Mouse (Mus musculus) lung, postnatal 0 days (tissue): ENCODE data around the gene Afdn. TPM values are rescaled to one million over a fixed set of nuclear protein-coding genes. Genes with fewer than 3 reads are reported as not detected.

Source experiments
- ATAC-seq: fragments of 200-750 bp; cut with Nextera tagmentation; 2 replicates; pipeline ENCODE4 v1.8.0; 2017; ENCODE audit warnings: moderate library complexity
- DNase-seq: peaks from one replicate; pipeline ENCODE4 v3.0.0-alpha.2; 2016; ENCODE audit warnings: low spot score
- H3K27ac ChIP-seq: fragments of 300-500 bp; sonication (generic); 2 replicates; pipeline ENCODE4 v1.5.1; 2014; ENCODE audit warnings: antibody characterized with exemption, mild to moderate bottlenecking, low read length, mixed read lengths
- H3K27me3 ChIP-seq: fragments of 300-500 bp; sonication (generic); replicated peaks from 2 replicates; pipeline ENCODE4 v1.6.1; 2014; ENCODE audit warnings: low read length, mixed read lengths; ENCODE audit not compliant: insufficient read depth
- H3K36me3 ChIP-seq: fragments of 300-500 bp; sonication (generic); 2 replicates; pipeline ENCODE4 v1.6.1; 2014; ENCODE audit warnings: low read length, mixed read lengths; ENCODE audit not compliant: insufficient read depth
- H3K4me1 ChIP-seq: fragments of 300-500 bp; sonication (generic); 2 replicates; pipeline ENCODE4 v1.6.1; 2014; ENCODE audit warnings: antibody characterized with exemption, low read depth, low read length, mixed read lengths; ENCODE audit not compliant: insufficient read depth
- H3K4me2 ChIP-seq: fragments of 300-500 bp; sonication (generic); replicated peaks from 2 replicates; pipeline ENCODE4 v1.6.1; 2014; ENCODE audit warnings: low read depth, mild to moderate bottlenecking, low read length, moderate library complexity, mixed read lengths
- H3K4me3 ChIP-seq: fragments of 300-500 bp; sonication (generic); 2 replicates; pipeline ENCODE4 v1.5.1; 2014; ENCODE audit warnings: low read depth, low read length
- H3K9ac ChIP-seq: fragments of 300-500 bp; sonication (generic); replicated peaks from 2 replicates; pipeline ENCODE4 v1.6.1; 2014; ENCODE audit warnings: low read depth, mild to moderate bottlenecking
- H3K9me3 ChIP-seq: fragments of 300-500 bp; sonication (generic); 2 replicates; pipeline ENCODE4 v1.6.1; 2016; ENCODE audit warnings: low read length, mixed read lengths
- CTCF ChIP-seq: IDR thresholded peaks from 2 replicates; pipeline ENCODE4 v1.5.1; 2016; ENCODE audit warnings: antibody characterized with exemption, mild to moderate bottlenecking
- EP300 ChIP-seq: IDR thresholded peaks from 2 replicates; pipeline ENCODE4 v1.6.1; 2016; ENCODE audit warnings: antibody characterized with exemption, mild to moderate bottlenecking, control low read depth
- WGBS: fragments of 180-500 bp; shearing (Covaris S2); extraction: QIAGEN DNeasy Blood & Tissue Kit; methylation state at CpG from one replicate; pipeline ENCODE4 v1.1.7; 2014; 5-methylcytosine and 5-hydroxymethylcytosine counted together
- polyA plus RNA-seq: library from polyadenylated mRNA; unstranded; fragments of >200 nt; fragmentation: Nextera tagmentation; extraction: Ambion mirVana; gene quantifications from 2 replicates; pipeline ENCODE4 v1.2.1, GENCODE M21; 2015

The Afdn gene
- polyA plus RNA-seq, 1 experiment from 2014 or later = 148 TPM

DNA sequence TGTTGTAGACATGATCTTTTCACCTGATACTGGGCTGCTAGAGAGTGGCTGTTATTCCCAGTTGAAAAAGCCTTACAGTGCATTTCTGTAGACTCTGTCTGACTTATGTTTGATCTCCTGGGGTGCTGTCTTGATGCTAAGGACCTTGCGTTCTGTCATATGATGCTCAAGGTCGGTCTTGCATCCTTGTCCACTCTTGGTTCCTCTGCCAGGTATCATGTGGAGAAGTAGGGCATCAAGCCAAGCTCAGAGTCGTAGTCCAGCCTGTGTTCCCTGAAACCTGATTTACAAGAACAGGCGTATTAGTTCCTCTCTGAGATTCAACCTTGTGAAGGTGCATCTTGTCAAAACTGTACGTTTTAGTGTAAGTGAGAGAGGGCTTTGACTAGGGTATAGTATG, 105.0 kb downstream of the Afdn start:
- no peak for ATAC-seq
- Histone ChIP-seq H3K4me2 (no peak overlapping the region), H3K27me3 (no peaks in the 10 kb centered on the region), H3K9me3 (no peaks in the 10 kb centered on the region), H3K4me1 (no peaks in the 10 kb centered on the region), H3K9ac (no peak overlapping the region), H3K27ac (no peak overlapping the region), H3K36me3 (peaks cover 6% of the 10 kb centered on the region; the same call in 1 of the 2 replicates), H3K4me3 (no peak overlapping the region)
- DNase-seq = no peak
- TF ChIP-seq CTCF = no peak
- TF ChIP-seq EP300 = no peak
- WGBS = 90% methylated on average over 5 of the region's 5 CpGs

- peak overlapping the region; percentile 77 for H3K27ac ChIP-seq
Observed at GRCm38 (mm10) chr17:13866951-13867351, 106.6 kb downstream of the Afdn start.

DNA sequence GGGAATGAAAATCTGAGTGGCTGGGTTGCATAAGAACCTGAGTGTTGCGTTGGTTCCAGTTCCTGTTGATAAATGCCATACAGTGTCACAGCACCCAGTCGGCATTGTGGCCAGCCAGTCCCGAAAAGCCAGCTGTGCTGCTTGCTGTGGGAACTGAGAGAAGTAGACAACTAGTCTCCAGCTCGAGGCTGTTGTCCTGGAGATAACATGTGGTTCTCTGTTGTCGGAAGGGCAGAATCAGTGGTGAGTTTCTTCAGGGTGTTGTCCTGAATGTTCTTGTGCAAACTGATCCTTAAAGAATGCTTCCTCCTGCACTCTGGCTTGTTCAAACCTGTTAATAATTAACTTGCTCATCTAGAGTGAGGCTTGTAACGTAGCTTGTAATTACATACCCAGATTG, 107.1 kb downstream of the Afdn start:
- H3K27ac ChIP-seq = peak overlapping the region; percentile 77
- 21% methylated on average over 6 of the region's 6 CpGs for WGBS
- H3K9ac ChIP-seq = no peak overlapping the region; the same call in 1 of the 2 replicates
- H3K4me1 ChIP-seq = no peaks in the 10 kb centered on the region
- peak; percentile 90 for ATAC-seq
- no peak overlapping the region; the same call in 1 of the 2 replicates for H3K4me3 ChIP-seq
- no peaks in the 10 kb centered on the region for H3K36me3 ChIP-seq
- TF ChIP-seq CTCF (no peak), EP300 (peak; percentile 47; the same call in 1 of the 2 replicates)
- DNase-seq = peak; percentile 84
- no peaks in the 10 kb centered on the region for H3K27me3 ChIP-seq
- peak overlapping the region; percentile 38 for H3K4me2 ChIP-seq
- H3K9me3 ChIP-seq = no peaks in the 10 kb centered on the region

More at GRCm38 (mm10) chr17:13866951-13867351, 106.6 kb downstream of the Afdn start:
- peak overlapping the region; percentile 38 for H3K4me2 ChIP-seq
- peaks cover under 1% of the 10 kb centered on the region; the same call in 1 of the 2 replicates for H3K36me3 ChIP-seq
- H3K4me1 ChIP-seq = no peaks in the 10 kb centered on the region
- no peaks in the 10 kb centered on the region for H3K27me3 ChIP-seq
- no peak for TF ChIP-seq CTCF
- TF ChIP-seq EP300 = no peak
- no peaks in the 10 kb centered on the region for H3K9me3 ChIP-seq
- WGBS = 40% methylated on average over 3 of the region's 3 CpGs
- ATAC-seq = peak; percentile 71
- DNase-seq = peak; percentile 70
- no peak overlapping the region for H3K9ac ChIP-seq
- H3K4me3 ChIP-seq = no peak overlapping the region; the same call in 1 of the 2 replicates

DNA sequence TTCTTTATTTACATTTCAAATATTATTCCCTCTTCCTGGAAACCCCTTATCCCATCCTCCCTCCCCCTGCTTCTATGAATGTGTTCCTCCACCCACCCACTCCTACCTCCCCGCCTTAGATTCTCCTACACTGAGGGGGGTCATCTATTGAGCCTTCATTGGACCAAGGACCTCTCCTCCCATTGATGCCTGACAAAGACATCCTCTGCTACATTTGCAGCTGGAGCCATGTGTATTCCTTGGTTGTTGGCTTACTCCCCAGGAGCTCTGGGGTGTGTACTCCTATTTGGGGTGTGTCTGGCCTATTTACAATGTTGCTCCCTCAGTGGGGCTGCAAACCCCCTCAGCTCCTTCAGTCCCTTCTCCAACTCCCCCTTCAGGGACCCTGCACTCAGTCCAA, 109.9 kb downstream of the Afdn start:
- no peaks in the 10 kb centered on the region; the same call in 1 of the 2 replicates for H3K4me1 ChIP-seq
- ATAC-seq (no peak), DNase-seq (no peak)
- TF ChIP-seq CTCF (no peak), EP300 (no peak)
- no peaks in the 10 kb centered on the region for H3K27me3 ChIP-seq
- no peak overlapping the region for H3K27ac ChIP-seq
- WGBS = 100% methylated on average over 1 of the region's 1 CpGs
- H3K9ac ChIP-seq = no peak overlapping the region
- H3K4me2 ChIP-seq = no peak overlapping the region
- H3K4me3 ChIP-seq = no peak overlapping the region
- no peaks in the 10 kb centered on the region for H3K9me3 ChIP-seq
- H3K36me3 ChIP-seq = no peaks in the 10 kb centered on the region

DNA sequence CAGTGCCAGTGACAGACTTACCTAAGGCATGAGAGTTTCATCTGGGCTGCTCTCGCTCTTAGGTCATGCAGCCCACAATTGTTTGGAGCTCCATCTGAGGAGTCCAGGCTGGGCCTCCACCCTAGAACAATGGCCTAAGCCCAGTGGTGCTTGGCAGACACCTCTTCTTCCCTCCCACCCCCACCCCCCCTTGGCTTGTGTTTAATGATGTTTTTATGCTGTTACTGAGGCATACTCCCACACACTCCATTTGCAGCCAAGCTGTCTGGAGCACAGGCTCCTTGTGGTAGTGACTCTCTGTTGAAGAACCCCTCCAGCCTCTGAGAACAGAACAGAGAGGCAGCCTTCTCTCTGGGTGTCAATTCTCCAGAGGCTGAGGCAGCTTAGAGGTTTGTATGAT, 113.9 kb downstream of the Afdn start:
- DNase-seq = no peak
- Histone ChIP-seq H3K27me3 (no peaks in the 10 kb centered on the region), H3K4me3 (no peak overlapping the region), H3K36me3 (no peaks in the 10 kb centered on the region), H3K4me1 (no peaks in the 10 kb centered on the region; the same call in 1 of the 2 replicates), H3K4me2 (no peak overlapping the region), H3K9me3 (no peaks in the 10 kb centered on the region), H3K9ac (no peak overlapping the region), H3K27ac (no peak overlapping the region)
- TF ChIP-seq EP300 = no peak
- no peak for TF ChIP-seq CTCF
- ATAC-seq = peak; percentile 64
- WGBS = 77% methylated on average over 1 of the region's 1 CpGs

- no peak for ATAC-seq
- no peak overlapping the region for H3K9ac ChIP-seq
Observed at GRCm38 (mm10) chr17:13877460-13877859, 117.1 kb downstream of the Afdn start.

GRCm38 (mm10) chr17:13879731-13880130, 119.4 kb downstream of the Afdn start:
- peak; percentile 60 for DNase-seq
- H3K27ac ChIP-seq = no peak overlapping the region
- peak; percentile 75 for ATAC-seq
- TF ChIP-seq CTCF (no peak), EP300 (peak; percentile 64; the same call in 1 of the 2 replicates)
- no peak overlapping the region for H3K9ac ChIP-seq
- H3K9me3 ChIP-seq = no peaks in the 10 kb centered on the region
- peaks cover 11% of the 10 kb centered on the region; the same call in 1 of the 2 replicates for H3K36me3 ChIP-seq
- no peak overlapping the region for H3K4me2 ChIP-seq
- H3K27me3 ChIP-seq = no peaks in the 10 kb centered on the region
- H3K4me3 ChIP-seq = no peak overlapping the region
- H3K4me1 ChIP-seq = no peaks in the 10 kb centered on the region; the same call in 1 of the 2 replicates
- WGBS = 58% methylated on average over 1 of the region's 1 CpGs

More at GRCm38 (mm10) chr17:13877460-13877859, 117.1 kb downstream of the Afdn start:
- no peaks in the 10 kb centered on the region; the same call in 1 of the 2 replicates for H3K4me1 ChIP-seq
- H3K4me2 ChIP-seq = no peak overlapping the region
- H3K9me3 ChIP-seq = no peaks in the 10 kb centered on the region
- no peak overlapping the region for H3K27ac ChIP-seq
- DNase-seq = no peak
- H3K27me3 ChIP-seq = no peaks in the 10 kb centered on the region
- peaks cover 6% of the 10 kb centered on the region; the same call in 1 of the 2 replicates for H3K36me3 ChIP-seq
- no peak overlapping the region for H3K4me3 ChIP-seq
- TF ChIP-seq EP300 = no peak
- TF ChIP-seq CTCF = peak; percentile 20
